Mouse (Mus musculus) adrenal gland, adult 2 months (tissue): ENCODE results near the gene Trpc5. TPM values are rescaled to one million over a fixed set of nuclear protein-coding genes. Genes with fewer than 3 reads are reported as not detected.

Experiments
- DNase-seq: peaks from one replicate; pipeline ENCODE4 v3.0.0; 2021
- polyA plus RNA-seq: library from polyadenylated mRNA; depleted of rRNA; stranded (reverse); fragments of >200 nt; gene quantifications from 2 replicates; pipeline ENCODE4 v1.2.3, GENCODE M21; 2012; rRNA removed
- total RNA-seq, 2 experiments: library from RNA; stranded (reverse); gene quantifications; 2 replicates each; pipeline ENCODE4 v1.2.3; 2021

Gene Trpc5
- total and polyA plus RNA-seq, 3 experiments = 0.10 to 2.6 (median 1.3) TPM

GRCm38 (mm10) chrX:144335332-144336015 is 352.5 kb downstream of the Trpc5 start:
- no peak for DNase-seq

Other genes with a start within 250 kb of the Trpc5 start
- not detected for gene Trpc5os, start 231.6 kb downstream of the Trpc5 start, total RNA-seq
- not detected in 2 replicates for gene Trpc5os, start 231.6 kb downstream of the Trpc5 start, polyA plus RNA-seq
- 1 to 10 TPM; 1.6 to 2.9 TPM for gene Rtl4, start 727 bp upstream of the Trpc5 start, total RNA-seq
- gene Rtl4, start 727 bp upstream of the Trpc5 start, polyA plus RNA-seq = 0.27 TPM in 2 replicates